Mouse (Mus musculus) embryonic facial prominence, embryonic 14.5 days (tissue): ENCODE results near the gene Olfr1256. TPM values are rescaled to one million over a fixed set of nuclear protein-coding genes. Genes with fewer than 3 reads are reported as not detected.

Experiments used
- polyA plus RNA-seq: library from polyadenylated mRNA; unstranded; fragments of >200 nt; fragmentation: Nextera tagmentation; extraction: Ambion mirVana; gene quantifications from 2 replicates; pipeline ENCODE4 v1.2.1, GENCODE M21; 2014

Olfr1256 gene
- polyA plus RNA-seq, 1 experiment from 2014 or later: not detected

Other genes with a start within 250 kb of the Olfr1256 start
- not detected in 2 replicates for gene Olfr1246, start 248.4 kb downstream of the Olfr1256 start, polyA plus RNA-seq
- gene Olfr1247, start 227.4 kb downstream of the Olfr1256 start, polyA plus RNA-seq: not detected in 2 replicates
- not detected in 2 replicates for gene Olfr1248, start 223.3 kb downstream of the Olfr1256 start, polyA plus RNA-seq
- not detected in 2 replicates for gene Olfr1249, start 206.6 kb downstream of the Olfr1256 start, polyA plus RNA-seq
- gene Olfr1250, start 180.1 kb downstream of the Olfr1256 start, polyA plus RNA-seq: 0.04 TPM in 1 of 2 replicates, not detected in the other
- gene Olfr1251, start 169.6 kb downstream of the Olfr1256 start, polyA plus RNA-seq: not detected in 2 replicates
- not detected in 2 replicates for gene Olfr1252, start 116.5 kb downstream of the Olfr1256 start, polyA plus RNA-seq
- gene Olfr1253, start 84.5 kb downstream of the Olfr1256 start, polyA plus RNA-seq: 0.06 and 0.21 TPM in 2 replicates
- not detected in 2 replicates for gene Olfr1254, start 47.9 kb downstream of the Olfr1256 start, polyA plus RNA-seq
- not detected in 2 replicates for gene Olfr1255, start 29.5 kb downstream of the Olfr1256 start, polyA plus RNA-seq
- not detected in 2 replicates for gene Olfr48, start 6.7 kb upstream of the Olfr1256 start, polyA plus RNA-seq
- not detected in 2 replicates for gene Olfr1257, start 36.9 kb upstream of the Olfr1256 start, polyA plus RNA-seq
- gene Olfr1258, start 85.8 kb upstream of the Olfr1256 start, polyA plus RNA-seq: 0.03 and 0.14 TPM in 2 replicates
- gene Olfr1259, start 107.1 kb upstream of the Olfr1256 start, polyA plus RNA-seq: not detected in 2 replicates
- gene Olfr1260, start 132.8 kb upstream of the Olfr1256 start, polyA plus RNA-seq: 0.10 and 0.33 TPM in 2 replicates
- not detected in 2 replicates for gene Olfr1261, start 149.7 kb upstream of the Olfr1256 start, polyA plus RNA-seq
- gene Olfr1262, start 158.6 kb upstream of the Olfr1256 start, polyA plus RNA-seq: not detected in 2 replicates
- gene Olfr1263, start 170.6 kb upstream of the Olfr1256 start, polyA plus RNA-seq: not detected in 2 replicates
- 0.40 and 0.42 TPM in 2 replicates for gene Olfr1264, start 184.0 kb upstream of the Olfr1256 start, polyA plus RNA-seq
- not detected in 2 replicates for gene Olfr1265, start 193.8 kb upstream of the Olfr1256 start, polyA plus RNA-seq
- gene Olfr140, start 222.0 kb upstream of the Olfr1256 start, polyA plus RNA-seq: 0.08 TPM in 1 of 2 replicates, not detected in the other